Mouse (Mus musculus) frontal cortex, postnatal 25 days (tissue): ENCODE results near the gene Lpp.

Source experiments
- DNase-seq, 2 experiments: peaks; one replicate each; pipeline ENCODE4 v3.0.0; 2022; ENCODE audit warnings: low spot score in 2 of 2

Lpp gene

DNA sequence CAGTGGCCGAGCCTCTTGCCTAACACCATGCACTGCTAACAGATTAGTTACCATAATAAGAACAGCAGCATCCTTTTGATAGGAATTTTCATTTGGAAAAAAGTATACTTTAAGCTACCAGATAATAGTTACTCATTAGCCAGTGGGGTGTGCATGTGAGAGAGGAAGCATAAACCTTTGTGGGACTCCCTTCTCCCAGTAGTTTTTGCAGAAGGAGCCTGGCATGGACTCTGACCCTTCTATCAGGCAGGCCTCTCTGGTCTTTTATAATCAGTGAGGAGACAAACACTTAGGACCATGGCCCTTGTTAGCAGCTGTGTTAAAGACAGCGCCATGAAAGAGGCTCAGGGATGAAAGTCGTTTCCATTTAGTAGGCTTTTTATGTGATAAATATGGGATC, 76.0 kb downstream of the Lpp start:
- no peak for DNase-seq

GRCm38 (mm10) chr16:24470601-24471000, 77.3 kb downstream of the Lpp start:
- no peak for DNase-seq

DNA sequence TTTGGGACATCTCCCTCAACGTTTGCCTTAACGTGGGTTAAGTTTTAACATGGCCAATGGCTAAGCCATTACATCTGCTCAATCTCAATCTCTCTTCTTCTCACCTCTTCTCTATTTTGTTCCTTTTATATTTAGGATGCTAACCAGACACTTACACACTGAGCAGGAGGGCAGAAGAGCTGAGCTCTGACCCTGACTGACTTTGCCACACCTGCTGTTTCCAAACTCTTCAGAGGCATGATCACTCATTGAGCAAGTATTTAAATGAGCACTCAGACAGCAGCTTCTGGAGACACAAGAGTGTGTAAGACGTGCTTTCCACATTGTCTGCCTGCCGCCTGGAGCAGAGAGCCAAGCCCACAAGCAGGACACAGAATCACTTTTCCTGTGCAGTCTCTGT, 77.7 kb downstream of the Lpp start:
- no peak for DNase-seq

- DNase-seq: no peak
Measured at GRCm38 (mm10) chr16:24471801-24472200, 78.5 kb downstream of the Lpp start.

- no peak for DNase-seq
Measured at GRCm38 (mm10) chr16:24473966-24474365, 80.7 kb downstream of the Lpp start.

- no peak for DNase-seq
Measured at GRCm38 (mm10) chr16:24474781-24475180, 81.5 kb downstream of the Lpp start.

- no peak for DNase-seq
Measured at GRCm38 (mm10) chr16:24475305-24475947, 82.1 kb downstream of the Lpp start.

GRCm38 (mm10) chr16:24476911-24477401, 83.6 kb downstream of the Lpp start:
- no peak for DNase-seq

DNA sequence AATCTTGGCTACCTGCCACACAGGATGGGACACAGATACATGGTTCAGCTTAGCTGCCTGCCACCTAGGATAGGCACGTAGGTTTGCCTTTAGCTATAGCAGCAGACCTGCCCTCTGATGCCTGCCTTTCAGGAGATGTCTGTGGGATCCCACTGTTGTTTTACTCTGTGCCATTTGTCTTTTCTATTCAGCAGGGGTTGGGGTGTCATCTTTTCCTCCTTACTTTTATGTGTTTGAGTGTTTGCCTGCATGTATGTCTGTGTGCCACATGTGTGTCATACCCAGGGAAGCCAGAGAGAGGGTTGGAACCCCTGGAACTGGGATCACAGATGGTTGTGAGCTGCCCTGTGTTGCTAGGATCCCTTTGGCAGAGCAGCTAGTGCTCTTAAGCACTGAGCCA, 84.7 kb downstream of the Lpp start:
- no peak for DNase-seq

DNA sequence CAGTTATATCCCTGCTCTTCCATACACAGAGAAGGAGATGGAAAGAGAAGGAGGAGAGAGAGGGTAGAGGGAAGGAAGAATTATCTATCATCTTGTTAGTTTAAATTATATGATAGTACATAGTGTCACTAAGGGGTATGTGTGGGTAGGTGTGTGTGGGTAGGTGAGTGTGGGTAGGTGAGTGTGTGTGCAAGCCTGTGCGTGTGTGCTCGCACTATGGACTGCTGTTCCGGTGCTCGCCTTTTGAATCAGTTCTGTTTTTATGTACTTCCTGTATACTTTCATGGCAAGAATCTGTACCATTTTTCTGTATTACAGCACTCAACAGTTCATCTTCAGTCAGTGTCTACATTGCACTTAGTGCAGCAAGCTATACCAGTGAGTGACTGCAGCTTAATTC, 85.5 kb downstream of the Lpp start:
- DNase-seq: no peak

DNA sequence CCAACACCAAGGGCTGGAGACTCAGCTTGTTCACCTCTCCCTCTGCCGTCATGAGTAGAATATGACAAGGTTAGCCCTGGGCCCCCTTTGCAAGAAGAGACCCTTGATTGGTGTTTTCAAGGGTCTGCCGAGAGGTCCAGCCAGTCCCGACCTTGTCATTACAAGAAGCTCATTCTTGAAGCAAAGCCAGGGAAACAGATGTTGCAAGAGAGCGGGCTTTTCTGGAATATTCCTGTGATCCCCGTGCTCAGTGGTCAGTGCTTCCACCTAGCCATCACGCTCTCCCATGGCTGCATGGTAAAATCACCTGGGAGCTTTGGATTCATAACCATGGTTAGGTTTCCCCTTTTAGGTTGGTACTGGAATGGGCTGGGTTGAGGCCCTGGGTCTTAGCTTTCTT, 89.3 kb downstream of the Lpp start:
- DNase-seq: no peak

GRCm38 (mm10) chr16:24483527-24484101, 90.3 kb downstream of the Lpp start:
- DNase-seq: no peak

GRCm38 (mm10) chr16:24487782-24488241, 94.5 kb downstream of the Lpp start:
- DNase-seq: no peak

DNA sequence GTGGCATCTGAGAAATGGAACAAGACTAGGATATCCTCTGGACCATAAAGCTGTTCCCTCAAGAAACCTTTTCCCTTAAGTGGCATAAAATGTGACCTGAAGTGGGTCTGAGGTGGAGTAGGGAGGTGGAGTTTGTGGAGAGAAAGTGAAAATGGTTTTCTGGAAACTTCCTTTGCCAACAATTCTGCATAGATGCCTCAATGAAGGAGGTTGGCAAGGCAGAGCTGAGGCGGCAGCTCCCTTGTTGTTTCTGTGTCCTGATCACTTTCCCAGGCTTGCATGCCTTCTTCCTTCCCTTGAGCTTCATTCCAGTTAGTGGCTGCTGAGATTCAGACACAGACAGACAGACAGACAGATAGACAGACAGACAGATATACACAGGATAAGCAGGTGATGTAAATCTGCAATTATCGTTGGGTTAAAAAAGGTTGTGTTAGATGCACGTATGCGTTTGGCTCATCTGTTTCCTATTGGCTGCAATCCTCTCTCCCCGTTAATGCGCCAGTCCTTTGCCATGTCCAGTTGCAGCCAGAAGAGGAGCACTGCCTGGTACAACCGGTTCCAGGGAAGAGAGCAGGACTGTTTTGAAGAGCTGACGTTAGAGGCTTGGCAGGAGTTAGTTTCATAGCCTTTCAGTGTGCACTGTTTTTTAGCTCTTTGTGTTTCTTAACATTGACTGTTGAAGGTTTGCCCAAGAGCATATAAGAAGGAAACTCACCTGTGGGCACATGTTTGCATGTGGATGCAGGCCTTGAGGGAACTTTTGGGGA, 96.4 kb downstream of the Lpp start:
- no peak for DNase-seq

GRCm38 (mm10) chr16:24490751-24491485, 97.6 kb downstream of the Lpp start:
- DNase-seq: no peak

DNA sequence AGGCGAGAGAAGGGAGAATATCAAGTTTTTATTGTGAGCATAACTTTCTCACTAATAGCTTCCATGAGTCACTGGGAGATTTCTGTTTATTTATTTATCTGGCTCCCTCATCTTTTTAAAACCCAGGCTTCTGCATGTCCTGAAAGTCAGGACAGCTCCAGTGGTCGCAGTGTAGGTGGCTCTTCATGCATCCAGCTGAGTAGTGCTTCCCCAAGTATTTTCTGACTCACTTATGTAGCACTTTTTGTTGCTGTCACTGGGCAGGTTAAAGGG, 98.1 kb downstream of the Lpp start:
- no peak for DNase-seq

- DNase-seq: no peak
Measured at GRCm38 (mm10) chr16:24492194-24492940, 99.1 kb downstream of the Lpp start.

- no peak for DNase-seq
Measured at GRCm38 (mm10) chr16:24494531-24494930, 101.2 kb downstream of the Lpp start.

- no peak for DNase-seq
Measured at GRCm38 (mm10) chr16:24495461-24495860, 102.2 kb downstream of the Lpp start.

DNA sequence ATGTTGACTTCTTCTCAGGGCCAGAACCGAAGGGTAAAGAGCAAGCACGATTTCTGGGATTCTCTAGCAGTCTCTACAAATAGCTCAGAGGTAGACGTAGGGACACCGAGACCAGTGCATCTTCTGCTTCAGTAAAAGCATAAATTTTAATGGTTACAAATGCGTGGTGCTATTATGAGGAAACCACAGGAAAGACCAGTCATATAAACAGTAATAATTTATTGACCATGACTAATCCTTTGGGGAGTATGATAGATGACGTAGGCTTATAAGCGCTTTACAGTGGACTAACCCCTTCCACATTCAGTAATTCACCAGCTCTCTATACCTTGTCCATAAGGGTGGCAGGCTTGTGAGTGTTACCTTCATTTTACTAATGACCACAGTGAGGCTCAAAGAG, 103.3 kb downstream of the Lpp start:
- no peak for DNase-seq

GRCm38 (mm10) chr16:24497413-24497812, 104.1 kb downstream of the Lpp start:
- no peak for DNase-seq
